Mouse (Mus musculus) stomach, embryonic 16.5 days (tissue): ENCODE data around the gene Stac2. TPM values are rescaled to one million over a fixed set of nuclear protein-coding genes. Genes with fewer than 3 reads are reported as not detected.

Source experiments
- ATAC-seq: fragments of 200-750 bp; cut with Nextera tagmentation; 2 replicates; pipeline ENCODE4 v1.8.0; 2017; ENCODE audit warnings: moderate number of reproducible peaks, moderate TSS enrichment; ENCODE audit not compliant: insufficient read depth, low FRiP score
- H3K27ac ChIP-seq: fragments of 300-500 bp; sonication (generic); 2 replicates; pipeline ENCODE4 v1.5.1; 2014; ENCODE audit warnings: low read length
- H3K27me3 ChIP-seq: fragments of 300-500 bp; sonication (generic); 2 replicates; pipeline ENCODE4 v1.6.1; 2014; ENCODE audit warnings: low read length, control low read depth, mixed read lengths; ENCODE audit not compliant: control insufficient read depth, insufficient read depth
- H3K36me3 ChIP-seq: fragments of 300-500 bp; sonication (generic); 2 replicates; pipeline ENCODE4 v1.6.1; 2014; ENCODE audit warnings: low read length; ENCODE audit not compliant: control insufficient read depth, insufficient read depth
- H3K4me1 ChIP-seq: fragments of 300-500 bp; sonication (generic); 2 replicates; pipeline ENCODE4 v1.6.1; 2014; ENCODE audit warnings: low read length, control low read depth, mixed read lengths; ENCODE audit not compliant: control insufficient read depth, insufficient read depth
- H3K4me2 ChIP-seq: fragments of 300-500 bp; sonication (generic); 2 replicates; pipeline ENCODE4 v1.6.1; 2014; ENCODE audit warnings: low read depth, low read length, mixed read lengths
- H3K4me3 ChIP-seq: fragments of 300-500 bp; sonication (generic); replicated peaks from 2 replicates; pipeline ENCODE4 v1.5.1; 2014; ENCODE audit warnings: mild to moderate bottlenecking, low read length
- H3K9ac ChIP-seq: fragments of 300-500 bp; sonication (generic); 2 replicates; pipeline ENCODE4 v1.6.1; 2014; ENCODE audit warnings: low read length
- H3K9me3 ChIP-seq: fragments of 300-500 bp; sonication (generic); replicated peaks from 2 replicates; pipeline ENCODE4 v1.6.1; 2016; ENCODE audit warnings: low read length, control low read depth; ENCODE audit not compliant: control insufficient read depth
- WGBS: fragments of 180-500 bp; shearing (Covaris S2); extraction: QIAGEN DNeasy Blood & Tissue Kit; methylation state at CpG from one replicate; pipeline ENCODE4 v1.1.7; 2014; 5-methylcytosine and 5-hydroxymethylcytosine counted together
- polyA plus RNA-seq: library from polyadenylated mRNA; unstranded; fragments of >200 nt; fragmentation: Nextera tagmentation; extraction: Ambion mirVana; gene quantifications from 2 replicates; pipeline ENCODE4 v1.2.1, GENCODE M21; 2015

Stac2 gene
- polyA plus RNA-seq, 1 experiment from 2014 or later, result 0.25 TPM

GRCm38 (mm10) chr11:98021118-98021517, 32.1 kb downstream of the Stac2 start:
- Histone ChIP-seq H3K9ac (peak overlapping the region; percentile 84; the same call in 1 of the 2 replicates), H3K36me3 (no peaks in the 10 kb centered on the region), H3K9me3 (no peaks in the 10 kb centered on the region), H3K4me2 (peak overlapping the region; percentile 94), H3K27ac (0 out of 2 replicates have a peak overlapping the region, but pooled peaks have one; percentile 18), H3K27me3 (no peaks in the 10 kb centered on the region), H3K4me1 (peaks cover 27% of the 10 kb centered on the region), H3K4me3 (peak overlapping the region; percentile 77)
- WGBS, result 39% methylated on average over 2 of the region's 2 CpGs
- ATAC-seq, result no peak

DNA sequence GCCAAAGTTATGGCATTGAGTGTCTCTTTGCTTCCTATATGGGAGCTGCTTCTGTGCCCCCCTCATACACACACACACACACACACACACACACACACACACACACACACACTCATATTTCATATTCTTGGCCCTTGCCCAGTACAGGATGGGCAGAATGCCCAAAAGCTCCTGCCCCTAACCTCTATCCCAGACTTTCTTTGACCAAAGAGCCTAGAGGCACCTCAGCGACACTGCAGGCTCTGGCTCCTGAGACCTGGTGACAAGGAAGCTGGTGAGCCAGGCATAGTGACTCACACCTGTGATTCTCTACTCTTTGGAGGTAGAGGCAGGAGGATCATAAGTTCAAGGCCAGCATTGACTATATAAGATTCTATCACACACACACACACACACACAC, 32.6 kb downstream of the Stac2 start:
- no peak overlapping the region for H3K4me3 ChIP-seq
- WGBS, result 62% methylated on average over 1 of the region's 1 CpGs
- H3K4me1 ChIP-seq, result peaks cover 23% of the 10 kb centered on the region
- H3K4me2 ChIP-seq, result 0 out of 2 replicates have a peak overlapping the region, but pooled peaks have one; percentile 5
- no peak overlapping the region for H3K27ac ChIP-seq
- H3K9ac ChIP-seq, result no peak overlapping the region
- ATAC-seq, result no peak
- H3K27me3 ChIP-seq, result no peaks in the 10 kb centered on the region
- H3K9me3 ChIP-seq, result no peaks in the 10 kb centered on the region
- no peaks in the 10 kb centered on the region for H3K36me3 ChIP-seq

- peak overlapping the region; percentile 6; the same call in 1 of the 2 replicates for H3K4me2 ChIP-seq
Observed at GRCm38 (mm10) chr11:98019883-98020610, 33.2 kb downstream of the Stac2 start.

GRCm38 (mm10) chr11:98018858-98019641, 34.2 kb downstream of the Stac2 start:
- Histone ChIP-seq H3K27me3 (no peaks in the 10 kb centered on the region), H3K4me1 (peaks cover 22% of the 10 kb centered on the region; the same call in 1 of the 2 replicates), H3K9me3 (no peaks in the 10 kb centered on the region), H3K9ac (0 out of 2 replicates have a peak overlapping the region, but pooled peaks have one; percentile 21), H3K36me3 (no peaks in the 10 kb centered on the region), H3K4me2 (peak overlapping the region; percentile 6; the same call in 1 of the 2 replicates), H3K27ac (no peak overlapping the region), H3K4me3 (no peak overlapping the region)
- 40% methylated on average over 10 of the region's 10 CpGs for WGBS
- ATAC-seq, result peak; percentile 27; the same call in 1 of the 2 replicates

More at GRCm38 (mm10) chr11:98019883-98020610, 33.2 kb downstream of the Stac2 start:
- WGBS, result 45% methylated on average over 8 of the region's 8 CpGs
- H3K9me3 ChIP-seq, result no peaks in the 10 kb centered on the region
- H3K9ac ChIP-seq, result 0 out of 2 replicates have a peak overlapping the region, but pooled peaks have one; percentile 21
- H3K27ac ChIP-seq, result no peak overlapping the region
- H3K4me3 ChIP-seq, result no peak overlapping the region
- H3K27me3 ChIP-seq, result no peaks in the 10 kb centered on the region
- no peaks in the 10 kb centered on the region for H3K36me3 ChIP-seq
- H3K4me1 ChIP-seq, result peaks cover 22% of the 10 kb centered on the region; the same call in 1 of the 2 replicates
- no peak for ATAC-seq

DNA sequence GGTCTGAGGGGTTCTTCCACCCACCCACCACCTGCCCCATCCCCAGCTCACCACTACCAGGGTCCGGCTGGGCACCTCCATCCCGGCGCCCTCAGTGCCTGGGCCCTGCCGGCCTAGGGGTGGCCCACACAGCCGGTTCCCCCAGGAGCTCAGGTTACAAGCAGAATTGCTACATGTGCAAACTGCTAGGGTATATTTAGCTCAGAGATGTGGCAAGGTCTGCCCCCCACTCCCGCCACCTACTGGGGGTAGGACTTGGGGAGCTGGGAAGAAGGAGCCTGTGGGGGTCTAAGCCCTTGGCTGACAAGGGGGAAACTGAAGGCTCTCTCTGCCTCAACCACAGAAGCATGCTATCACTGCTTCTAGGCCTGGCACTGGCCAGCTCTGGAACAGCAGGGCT, 35.0 kb downstream of the Stac2 start:
- Histone ChIP-seq H3K27me3 (no peaks in the 10 kb centered on the region), H3K4me1 (peaks cover 22% of the 10 kb centered on the region; the same call in 1 of the 2 replicates), H3K9ac (no peak overlapping the region; the same call in 1 of the 2 replicates), H3K36me3 (no peaks in the 10 kb centered on the region), H3K27ac (no peak overlapping the region), H3K4me3 (no peak overlapping the region), H3K9me3 (no peaks in the 10 kb centered on the region), H3K4me2 (no peak overlapping the region)
- ATAC-seq, result no peak
- WGBS, result 75% methylated on average over 6 of the region's 6 CpGs

DNA sequence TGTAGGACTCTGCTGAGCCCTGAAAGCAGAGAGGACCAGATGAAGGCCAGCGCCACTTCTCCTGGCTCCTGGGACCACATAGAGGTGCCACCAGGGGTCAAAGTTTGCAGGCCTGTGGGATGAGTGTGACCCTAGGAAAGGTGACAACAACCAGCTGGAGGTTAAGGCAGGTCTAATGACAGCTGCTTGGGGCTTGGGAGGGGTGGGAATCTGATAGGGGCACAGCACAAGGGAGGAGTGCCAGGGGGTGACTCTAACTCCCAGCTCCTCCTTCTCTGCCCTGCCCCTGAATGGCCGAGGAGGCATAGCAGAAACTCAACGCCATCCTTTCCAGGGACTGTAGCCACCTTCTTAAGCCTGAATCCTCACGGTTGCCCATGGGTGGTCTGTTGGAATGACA, 36.4 kb downstream of the Stac2 start:
- Histone ChIP-seq H3K36me3 (no peaks in the 10 kb centered on the region), H3K4me1 (peaks cover 19% of the 10 kb centered on the region; the same call in 1 of the 2 replicates), H3K9me3 (no peaks in the 10 kb centered on the region), H3K27ac (no peak overlapping the region), H3K27me3 (no peaks in the 10 kb centered on the region), H3K4me3 (no peak overlapping the region), H3K4me2 (no peak overlapping the region), H3K9ac (no peak overlapping the region)
- ATAC-seq, result no peak
- WGBS, result 69% methylated on average over 4 of the region's 4 CpGs

DNA sequence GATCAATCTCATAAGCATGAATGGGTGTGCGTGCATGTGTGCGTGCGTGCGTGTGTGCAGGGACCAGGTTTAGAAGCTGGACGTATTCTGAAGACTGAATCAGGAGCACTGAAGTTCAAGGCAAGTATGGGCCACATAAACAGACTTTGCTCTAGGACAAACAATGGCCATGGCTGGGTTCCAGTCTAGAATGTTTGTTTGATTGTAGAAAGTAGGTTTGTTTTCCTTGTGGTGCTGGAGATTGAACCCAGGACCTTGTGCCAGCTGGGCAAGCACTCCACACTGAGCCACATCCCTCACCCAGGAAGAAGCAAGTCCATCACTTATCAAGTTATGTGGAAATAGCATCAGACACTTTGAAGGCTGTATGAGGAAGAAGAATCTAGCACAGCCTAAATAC, 37.1 kb downstream of the Stac2 start:
- Histone ChIP-seq H3K27ac (no peak overlapping the region), H3K4me1 (peaks cover 15% of the 10 kb centered on the region; the same call in 1 of the 2 replicates), H3K4me2 (no peak overlapping the region), H3K27me3 (no peaks in the 10 kb centered on the region), H3K9ac (no peak overlapping the region), H3K36me3 (no peaks in the 10 kb centered on the region), H3K4me3 (no peak overlapping the region), H3K9me3 (no peaks in the 10 kb centered on the region)
- WGBS, result 83% methylated on average over 5 of the region's 5 CpGs
- ATAC-seq, result no peak

DNA sequence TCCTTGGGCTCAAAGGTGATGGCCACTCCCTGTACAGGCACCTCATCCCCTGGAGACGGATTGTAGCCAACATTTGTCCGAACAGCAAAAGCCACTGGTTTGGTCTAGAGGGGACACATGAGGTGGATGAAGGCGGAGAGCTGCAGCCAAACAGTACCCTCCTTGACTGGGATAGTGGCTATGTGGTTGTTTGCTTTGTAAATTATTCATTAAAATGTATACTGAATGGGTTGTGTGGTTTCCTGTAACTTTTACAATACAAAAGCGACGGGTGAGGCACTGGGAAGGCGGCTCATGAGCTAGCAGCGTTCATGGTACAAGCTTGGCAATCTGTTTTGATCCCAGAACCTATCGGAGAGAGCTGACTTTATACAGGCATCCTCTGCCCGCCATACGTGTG, 40.4 kb downstream of the Stac2 start:
- 74% methylated on average over 10 of the region's 10 CpGs for WGBS
- Histone ChIP-seq H3K4me2 (no peak overlapping the region), H3K9ac (no peak overlapping the region), H3K27ac (no peak overlapping the region), H3K4me3 (no peak overlapping the region), H3K27me3 (no peaks in the 10 kb centered on the region), H3K36me3 (no peaks in the 10 kb centered on the region), H3K4me1 (no peaks in the 10 kb centered on the region), H3K9me3 (no peaks in the 10 kb centered on the region)
- ATAC-seq, result no peak

DNA sequence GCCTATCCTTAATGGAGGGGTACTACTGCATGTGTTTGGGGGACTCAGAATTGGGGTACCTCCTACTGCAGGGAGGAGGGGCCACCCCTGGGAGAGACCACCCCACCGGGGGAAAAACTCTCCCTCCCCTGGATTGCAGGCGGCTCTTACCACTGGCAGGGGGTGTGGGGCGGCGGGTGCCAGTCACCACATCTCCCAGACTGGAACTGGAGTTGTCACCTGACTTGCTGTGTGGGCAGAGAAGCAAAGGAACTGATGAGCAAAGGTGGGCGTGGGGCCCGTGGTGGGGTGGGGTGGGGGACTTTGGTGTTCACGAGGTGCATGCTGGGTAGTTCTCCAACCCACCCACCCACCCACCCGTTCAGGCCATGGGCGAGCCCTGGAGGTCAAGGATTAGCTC, 41.5 kb downstream of the Stac2 start:
- Histone ChIP-seq H3K9me3 (no peaks in the 10 kb centered on the region), H3K27me3 (no peaks in the 10 kb centered on the region), H3K4me2 (no peak overlapping the region), H3K36me3 (no peaks in the 10 kb centered on the region), H3K4me1 (no peaks in the 10 kb centered on the region), H3K9ac (no peak overlapping the region), H3K27ac (no peak overlapping the region), H3K4me3 (no peak overlapping the region)
- no peak for ATAC-seq
- 55% methylated on average over 9 of the region's 9 CpGs for WGBS
